In genomic region chr16:18211417-18212171, GRCm38 (mm10) we compare ENCODE assay signal across 8 mouse cellular contexts. TPM values are rescaled to one million over a fixed set of nuclear protein-coding genes. Genes with fewer than 3 reads are reported as not detected.
A peak's percentile ranks its signal among the peaks of the same experiment; 100 is the strongest.
DNase-seq lines count a peak whose midpoint lies in the region; ATAC-seq and TF ChIP-seq lines count a peak whose summit lies in the region.

No protein-coding gene starts in this region.

- no peak overlapping the region for H3K4me2 ChIP-seq in heart, embryonic 12.5 days
- no peak overlapping the region for H3K4me2 ChIP-seq in midbrain, embryonic 16.5 days (ENCODE audit: low read length)

- peak; percentile 97 for DNase-seq in heart, adult 11 months
- peak; percentile 96 to 98 for DNase-seq in cerebellum, postnatal 25 days
- DNase-seq in gastrocnemius, adult 2 months: peak; percentile 91
- DNase-seq in kidney, adult 18-20 months: peak; percentile 89
- DNase-seq in limb, embryonic 10.5 days (ENCODE audit: low spot score): peak; percentile 93
- peak in 1 of 2 experiments; percentile 68 for DNase-seq in spleen, adult 2 months (ENCODE audit: low read depth in 1 of 2, low spot score in 2 of 2)

- peaks cover 14% of the 10 kb centered on the region; the same call in 1 of the 2 replicates for H3K4me1 ChIP-seq in heart, embryonic 12.5 days (replicated peaks)
- H3K4me1 ChIP-seq in limb, embryonic 10.5 days: peaks cover 26% of the 10 kb centered on the region
- peaks cover 47% of the 10 kb centered on the region for H3K4me1 ChIP-seq in midbrain, embryonic 16.5 days (ENCODE audit: control insufficient read depth, insufficient read depth, low read length)
- no peaks in the 10 kb centered on the region for H3K4me1 ChIP-seq in spleen, adult 2 months (ENCODE audit: control insufficient read depth, insufficient read depth, insufficient read length)

- TF ChIP-seq CTCF in gastrocnemius, adult 2 months (IDR thresholded peaks at IDR 0.05): peak; percentile 100
- TF ChIP-seq CTCF in spleen, adult 2 months (IDR thresholded peaks at IDR 0.05; ENCODE audit: extremely low read depth, insufficient read depth, insufficient read length, insufficient replicate concordance): peak; percentile 87

- intact Hi-C loops in gastrocnemius, adult 2 months (cut with DNase I): loop anchor here (1.0 to 2.0 kb wide), 3 partner anchors 35 to 159 kb away; partner anchors contain the start of gene Dgcr6

- H3K36me3 ChIP-seq in heart, embryonic 12.5 days: no peaks in the 10 kb centered on the region
- H3K36me3 ChIP-seq in limb, embryonic 10.5 days: no peaks in the 10 kb centered on the region
- H3K36me3 ChIP-seq in midbrain, embryonic 16.5 days (ENCODE audit: control insufficient read depth, insufficient read depth, low read length): no peaks in the 10 kb centered on the region
- H3K36me3 ChIP-seq in spleen, adult 2 months (ENCODE audit: control insufficient read depth, insufficient read depth, low read length): no peaks in the 10 kb centered on the region

- 41% methylated on average over 10 of the region's 10 CpGs for WGBS in heart, embryonic 12.5 days
- WGBS in limb, embryonic 10.5 days: 49% methylated on average over 10 of the region's 10 CpGs
- WGBS in midbrain, embryonic 16.5 days: 45% methylated on average over 10 of the region's 10 CpGs
- 42% methylated on average over 10 of the region's 10 CpGs for WGBS in spleen, adult 2 months

- H3K9me3 ChIP-seq in heart, embryonic 12.5 days (replicated peaks): no peaks in the 10 kb centered on the region
- no peaks in the 10 kb centered on the region for H3K9me3 ChIP-seq in limb, embryonic 10.5 days (replicated peaks)
- H3K9me3 ChIP-seq in midbrain, embryonic 16.5 days (replicated peaks; ENCODE audit: control insufficient read depth, low read length, poor library complexity, severe bottlenecking): no peaks in the 10 kb centered on the region

- no peak overlapping the region for H3K4me3 ChIP-seq in heart, embryonic 12.5 days
- no peak overlapping the region for H3K4me3 ChIP-seq in gastrocnemius, adult 2 months
- no peak overlapping the region for H3K4me3 ChIP-seq in limb, embryonic 10.5 days
- no peak overlapping the region for H3K4me3 ChIP-seq in midbrain, embryonic 16.5 days (ENCODE audit: low read depth, low read length)
- no peak overlapping the region for H3K4me3 ChIP-seq in spleen, adult 2 months (ENCODE audit: extremely low read depth, insufficient read depth, insufficient read length)

- no peak for TF ChIP-seq POLR2A in spleen, adult 2 months (IDR thresholded peaks at IDR 0.05; ENCODE audit: low read depth, low read length)

- ATAC-seq in heart, embryonic 12.5 days (ENCODE audit: insufficient number of reproducible peaks, low FRiP score): no peak
- no peak for ATAC-seq in midbrain, embryonic 16.5 days

- peaks cover 10% of the 10 kb centered on the region for H3K27me3 ChIP-seq in heart, embryonic 12.5 days (replicated peaks)
- H3K27me3 ChIP-seq in limb, embryonic 10.5 days (ENCODE audit: low read depth, poor library complexity, severe bottlenecking): peaks cover 44% of the 10 kb centered on the region
- H3K27me3 ChIP-seq in midbrain, embryonic 16.5 days (ENCODE audit: control insufficient read depth, insufficient read depth, low read depth, low read length): no peaks in the 10 kb centered on the region
- no peaks in the 10 kb centered on the region for H3K27me3 ChIP-seq in spleen, adult 2 months (ENCODE audit: control insufficient read depth, insufficient read depth, low read length)

- H3K27ac ChIP-seq in heart, embryonic 12.5 days (ENCODE audit: poor library complexity, severe bottlenecking): no peak overlapping the region
- H3K27ac ChIP-seq in gastrocnemius, adult 2 months: no peak overlapping the region
- H3K27ac ChIP-seq in limb, embryonic 10.5 days: no peak overlapping the region
- H3K27ac ChIP-seq in midbrain, embryonic 16.5 days (ENCODE audit: low read length): 0 out of 2 replicates have a peak overlapping the region, but pooled peaks have one; percentile 14
- no peak overlapping the region for H3K27ac ChIP-seq in spleen, adult 2 months (ENCODE audit: insufficient read depth, low read length)

- H3K9ac ChIP-seq in heart, embryonic 12.5 days: no peak overlapping the region
- no peak overlapping the region for H3K9ac ChIP-seq in midbrain, embryonic 16.5 days (ENCODE audit: low read depth, low read length)

RNA-seq across cellular contexts. Expression of gene Ccdc188, which starts 6.1 kb away (rescaled TPM):
- 0.14 and 0.15 TPM in 2 replicates for polyA plus RNA-seq in heart, embryonic 12.5 days (2016; fragmentation: Nextera tagmentation; extraction: Ambion mirVana)
- not detected for total RNA-seq in gastrocnemius, adult 2 months (2021)
- not detected in 2 replicates for polyA plus RNA-seq in limb, embryonic 10.5 days (2016; fragmentation: Nextera tagmentation; extraction: Ambion mirVana)
- 0.14 TPM in 1 of 2 replicates, not detected in the other for polyA plus RNA-seq in midbrain, embryonic 16.5 days (2015; fragmentation: Nextera tagmentation; extraction: Ambion mirVana)
- not detected in 2 replicates for polyA plus RNA-seq in spleen, adult 2 months (2012; rRNA removed)

RNA-seq across cellular contexts. Expression of gene Zdhhc8, which starts 23.3 kb away (rescaled TPM):
- 29.5 and 33.0 TPM in 2 replicates for polyA plus RNA-seq in heart, embryonic 12.5 days (2016; fragmentation: Nextera tagmentation; extraction: Ambion mirVana)
- total RNA-seq in gastrocnemius, adult 2 months (2021): 10 to 100 TPM; 21.6 to 28.7 TPM
- 14.1 and 16.7 TPM in 2 replicates for polyA plus RNA-seq in limb, embryonic 10.5 days (2016; fragmentation: Nextera tagmentation; extraction: Ambion mirVana)
- 13.8 and 17.9 TPM in 2 replicates for polyA plus RNA-seq in midbrain, embryonic 16.5 days (2015; fragmentation: Nextera tagmentation; extraction: Ambion mirVana)
- polyA plus RNA-seq in spleen, adult 2 months (2012; rRNA removed): 52.3 and 72.4 TPM in 2 replicates

RNA-seq across cellular contexts. Expression of gene Trmt2a, which starts 36.9 kb away (rescaled TPM):
- 57.2 and 61.9 TPM in 2 replicates for polyA plus RNA-seq in heart, embryonic 12.5 days (2016; fragmentation: Nextera tagmentation; extraction: Ambion mirVana)
- 10 to 100 TPM in 1 of 2 experiments, 1 to 10 TPM in 1; 9.7 to 12.0 TPM for total RNA-seq in gastrocnemius, adult 2 months (2021)
- 118 and 122 TPM in 2 replicates for polyA plus RNA-seq in limb, embryonic 10.5 days (2016; fragmentation: Nextera tagmentation; extraction: Ambion mirVana)
- 105 and 106 TPM in 2 replicates for polyA plus RNA-seq in midbrain, embryonic 16.5 days (2015; fragmentation: Nextera tagmentation; extraction: Ambion mirVana)
- 56.2 and 65.4 TPM in 2 replicates for polyA plus RNA-seq in spleen, adult 2 months (2012; rRNA removed)

RNA-seq across cellular contexts. Expression of gene Ranbp1, which starts 36.9 kb away (rescaled TPM):
- polyA plus RNA-seq in heart, embryonic 12.5 days (2016; fragmentation: Nextera tagmentation; extraction: Ambion mirVana): 512 and 519 TPM in 2 replicates
- total RNA-seq in gastrocnemius, adult 2 months (2021): 10 to 100 TPM; 17.9 to 28.5 TPM
- polyA plus RNA-seq in limb, embryonic 10.5 days (2016; fragmentation: Nextera tagmentation; extraction: Ambion mirVana): 1,185 and 1,368 TPM in 2 replicates
- 359 and 384 TPM in 2 replicates for polyA plus RNA-seq in midbrain, embryonic 16.5 days (2015; fragmentation: Nextera tagmentation; extraction: Ambion mirVana)
- 51.8 and 53.6 TPM in 2 replicates for polyA plus RNA-seq in spleen, adult 2 months (2012; rRNA removed)

RNA-seq across cellular contexts. Expression of gene Gm49776, which starts 46.5 kb away (rescaled TPM):
- 1.2 and 1.7 TPM in 2 replicates for polyA plus RNA-seq in heart, embryonic 12.5 days (2016; fragmentation: Nextera tagmentation; extraction: Ambion mirVana)
- not detected for total RNA-seq in gastrocnemius, adult 2 months (2021)
- polyA plus RNA-seq in limb, embryonic 10.5 days (2016; fragmentation: Nextera tagmentation; extraction: Ambion mirVana): 2.5 TPM in 1 of 2 replicates, not detected in the other
- polyA plus RNA-seq in midbrain, embryonic 16.5 days (2015; fragmentation: Nextera tagmentation; extraction: Ambion mirVana): not detected in 2 replicates
- polyA plus RNA-seq in spleen, adult 2 months (2012; rRNA removed): not detected in 2 replicates
